ENCODE assay signal across 10 mouse cellular contexts in genomic region chr1:74858805-74859204, GRCm38 (mm10). TPM values are rescaled to one million over a fixed set of nuclear protein-coding genes. Genes with fewer than 3 reads are reported as not detected.
DNase-seq lines count a peak whose midpoint lies in the region; ATAC-seq and TF ChIP-seq lines count a peak whose summit lies in the region.
"Had no signal": no experiment of that assay in that cellular context is flagged by ENCODE, and none has a peak within 500 bp of the region (broad histone marks: within the 10 kb centered on the region; RNA-seq: fewer than 3 reads in every experiment).

No protein-coding gene starts in this region.

- no peaks in the 10 kb centered on the region for H3K27me3 ChIP-seq in cerebellum, adult 2 months (ENCODE audit: control insufficient read depth, insufficient read depth, low read length)
- peaks cover 19% of the 10 kb centered on the region for H3K27me3 ChIP-seq in neural tube, embryonic 11.5 days (ENCODE audit: control insufficient read depth, insufficient read depth, low read length)
- peaks cover 57% of the 10 kb centered on the region for H3K27me3 ChIP-seq in limb, embryonic 11.5 days (ENCODE audit: control insufficient read depth, insufficient read depth, low read length)
- H3K27me3 ChIP-seq in stomach, postnatal 0 days (ENCODE audit: control insufficient read depth, insufficient read depth, low read length): peaks cover 22% of the 10 kb centered on the region

- no peaks in the 10 kb centered on the region for H3K9me3 ChIP-seq in neural tube, embryonic 11.5 days (ENCODE audit: control insufficient read depth, low read length)
- no peaks in the 10 kb centered on the region for H3K9me3 ChIP-seq in limb, embryonic 11.5 days (ENCODE audit: control insufficient read depth, low read length)
- H3K9me3 ChIP-seq in stomach, postnatal 0 days (ENCODE audit: control insufficient read depth, low read length): no peaks in the 10 kb centered on the region

- H3K4me1 ChIP-seq in cerebellum, adult 2 months (ENCODE audit: control insufficient read depth, insufficient read depth, low read length): no peaks in the 10 kb centered on the region
- H3K4me1 ChIP-seq in neural tube, embryonic 11.5 days (ENCODE audit: control insufficient read depth, insufficient read depth, low read length): peaks cover 20% of the 10 kb centered on the region
- peaks cover 11% of the 10 kb centered on the region for H3K4me1 ChIP-seq in limb, embryonic 11.5 days (ENCODE audit: control insufficient read depth, insufficient read depth, low read length)
- 0 out of 2 replicates have a peak, but pooled peaks cover 2% of the 10 kb centered on the region for H3K4me1 ChIP-seq in stomach, postnatal 0 days (replicated peaks; ENCODE audit: control insufficient read depth, insufficient read depth)

- H3K9ac ChIP-seq in neural tube, embryonic 11.5 days (ENCODE audit: low read length): no peak overlapping the region
- no peak overlapping the region for H3K9ac ChIP-seq in limb, embryonic 11.5 days (ENCODE audit: low read length)
- no peak overlapping the region for H3K9ac ChIP-seq in stomach, postnatal 0 days (ENCODE audit: low read length)

- peak overlapping the region; percentile 64 for H3K4me3 ChIP-seq in cerebellum, adult 2 months (replicated peaks; ENCODE audit: insufficient read depth, low read depth, low read length)
- peak overlapping the region; percentile 73 for H3K4me3 ChIP-seq in neural tube, embryonic 11.5 days (ENCODE audit: low read depth, low read length)
- no peak overlapping the region for H3K4me3 ChIP-seq in limb, embryonic 11.5 days (ENCODE audit: low read depth, low read length)
- H3K4me3 ChIP-seq in stomach, postnatal 0 days (ENCODE audit: low read depth, low read length): peak overlapping the region; percentile 19; the same call in 1 of the 2 replicates

- no peak for TF ChIP-seq EP300 in stomach, postnatal 0 days (optimal IDR thresholded peaks at IDR 0.05)

- no peak for DNase-seq in cerebellum, adult 2 months
- no peak for DNase-seq in cerebellum, postnatal 4 days (ENCODE audit: low spot score in 2 of 2)
- DNase-seq in neural tube, embryonic 11.5 days (ENCODE audit: low spot score): no peak
- no peak for DNase-seq in neural tube, embryonic 10.5 days (ENCODE audit: extremely low spot score, low spot score)
- DNase-seq in limb, embryonic 11.5 days (ENCODE audit: low spot score): no peak
- DNase-seq in stomach, postnatal 0 days (ENCODE audit: low spot score): no peak
- DNase-seq in adrenal gland, postnatal 14 days: no peak
- no peak for DNase-seq in spleen, adult 18-20 months

- TF ChIP-seq CTCF in cerebellum, adult 2 months (IDR thresholded peaks at IDR 0.05; ENCODE audit: borderline replicate concordance, insufficient read depth, low read depth, low read length): no peak
- TF ChIP-seq CTCF in stomach, postnatal 0 days (IDR thresholded peaks at IDR 0.05; ENCODE audit: low read depth): no peak

- no peaks in the 10 kb centered on the region for H3K36me3 ChIP-seq in neural tube, embryonic 11.5 days (ENCODE audit: control insufficient read depth, insufficient read depth, low read length)
- H3K36me3 ChIP-seq in limb, embryonic 11.5 days (ENCODE audit: control insufficient read depth, insufficient read depth, low read length): no peaks in the 10 kb centered on the region
- H3K36me3 ChIP-seq in stomach, postnatal 0 days (ENCODE audit: control insufficient read depth, insufficient read depth, low read length): no peaks in the 10 kb centered on the region

- peak overlapping the region; percentile 87 for H3K4me2 ChIP-seq in neural tube, embryonic 11.5 days (ENCODE audit: low read depth)
- H3K4me2 ChIP-seq in limb, embryonic 11.5 days (ENCODE audit: low read depth, severe bottlenecking): peak overlapping the region; percentile 38; the same call in 1 of the 2 replicates
- peak overlapping the region; percentile 40 for H3K4me2 ChIP-seq in stomach, postnatal 0 days (replicated peaks; ENCODE audit: low read depth)

- no peak overlapping the region for H3K27ac ChIP-seq in cerebellum, adult 2 months (ENCODE audit: insufficient read depth, low read length)
- no peak overlapping the region for H3K27ac ChIP-seq in neural tube, embryonic 11.5 days (ENCODE audit: low read depth, low read length)
- H3K27ac ChIP-seq in limb, embryonic 11.5 days (replicated peaks; ENCODE audit: low read depth, low read length): no peak overlapping the region
- H3K27ac ChIP-seq in stomach, postnatal 0 days (replicated peaks): no peak overlapping the region

- WGBS in cerebellum, adult 2 months: 2% methylated on average over 16 of the region's 16 CpGs
- 10% methylated on average over 16 of the region's 16 CpGs for WGBS in neural tube, embryonic 11.5 days
- WGBS in limb, embryonic 11.5 days: 7% methylated on average over 16 of the region's 16 CpGs
- WGBS in stomach, postnatal 0 days: 8% methylated on average over 16 of the region's 16 CpGs

- no peak for TF ChIP-seq POLR2A in cerebellum, adult 2 months (IDR thresholded peaks at IDR 0.05; ENCODE audit: borderline replicate concordance, insufficient read depth, low read length)

- no peak for ATAC-seq in neural tube, embryonic 11.5 days (ENCODE audit: insufficient read depth, low FRiP score, low TSS enrichment)
- ATAC-seq in limb, embryonic 11.5 days (ENCODE audit: insufficient number of reproducible peaks, low FRiP score, low TSS enrichment, low read depth): no peak
- no peak for ATAC-seq in stomach, postnatal 0 days (ENCODE audit: low FRiP score, low TSS enrichment)

RNA-seq across cellular contexts. Expression of gene Cdk5r2, which starts 4.1 kb away (rescaled TPM):
- polyA plus RNA-seq in cerebellum, adult 2 months (2012; rRNA removed): 83.2 and 85.2 TPM in 2 replicates
- 4.0 and 4.5 TPM in 2 replicates for polyA plus RNA-seq in neural tube, embryonic 11.5 days (2014; fragmentation: Nextera tagmentation; extraction: Ambion mirVana)
- polyA plus RNA-seq in limb, embryonic 11.5 days (2014; fragmentation: Nextera tagmentation; extraction: Ambion mirVana): not detected in 2 replicates
- polyA plus RNA-seq in stomach, postnatal 0 days (2015; fragmentation: Nextera tagmentation; extraction: Ambion mirVana): 0.12 and 0.19 TPM in 2 replicates
- 4.1 and 5.8 TPM in 2 replicates for total RNA-seq in adrenal gland, postnatal 14 days (2021)
- total RNA-seq: heart, postnatal 14 days; liver, adult 2 months had no signal
- polyA plus RNA-seq: liver, adult 2 months had no signal

RNA-seq across cellular contexts. Expression of gene Fev, which starts 26.4 kb away (rescaled TPM):
- 0.46 and 1.1 TPM in 2 replicates for polyA plus RNA-seq in cerebellum, adult 2 months (2012; rRNA removed)
- 0.20 TPM in 1 of 2 replicates, not detected in the other for polyA plus RNA-seq in neural tube, embryonic 11.5 days (2014; fragmentation: Nextera tagmentation; extraction: Ambion mirVana)
- not detected in 2 replicates for polyA plus RNA-seq in limb, embryonic 11.5 days (2014; fragmentation: Nextera tagmentation; extraction: Ambion mirVana)
- polyA plus RNA-seq in stomach, postnatal 0 days (2015; fragmentation: Nextera tagmentation; extraction: Ambion mirVana): 0.22 and 0.31 TPM in 2 replicates
- 1.0 and 1.8 TPM in 2 replicates for total RNA-seq in adrenal gland, postnatal 14 days (2021)
- total RNA-seq: heart, postnatal 14 days; liver, adult 2 months had no signal
- polyA plus RNA-seq: liver, adult 2 months had no signal

RNA-seq across cellular contexts. Expression of gene Cryba2, which starts 34.1 kb away (rescaled TPM):
- polyA plus RNA-seq in cerebellum, adult 2 months (2012; rRNA removed): 1.7 and 3.3 TPM in 2 replicates
- not detected in 2 replicates for polyA plus RNA-seq in neural tube, embryonic 11.5 days (2014; fragmentation: Nextera tagmentation; extraction: Ambion mirVana)
- polyA plus RNA-seq in limb, embryonic 11.5 days (2014; fragmentation: Nextera tagmentation; extraction: Ambion mirVana): not detected in 2 replicates
- 0.50 and 0.93 TPM in 2 replicates for polyA plus RNA-seq in stomach, postnatal 0 days (2015; fragmentation: Nextera tagmentation; extraction: Ambion mirVana)
- total RNA-seq in adrenal gland, postnatal 14 days (2021): 0.44 and 1.2 TPM in 2 replicates
- total RNA-seq: heart, postnatal 14 days; liver, adult 2 months had no signal
- polyA plus RNA-seq: liver, adult 2 months had no signal

Comparison
In these comparisons a context has a peak if more than half of its experiments do, and no peak if none do; other contexts are left out.
1. RNA of gene Cdk5r2, which starts 4.1 kb away (polyA plus RNA-seq): 83.2 to 85.2 TPM in cerebellum, adult 2 months; 4.0 to 4.5 TPM in neural tube, embryonic 11.5 days, 0.12 to 0.19 TPM in stomach, postnatal 0 days and not detected in limb, embryonic 11.5 days; every median in the first group is over 10 times any median in the second.
2. Peak in every context shown above with its lines, with median percentiles within 50 percentile points of each other: H3K4me2 ChIP-seq.